Mouse (Mus musculus) testis, adult 2 months (tissue): Measurements from ENCODE around the gene Gm9821. TPM values are rescaled to one million over a fixed set of nuclear protein-coding genes. Genes with fewer than 3 reads are reported as not detected.

ENCODE experiments used
- H3K27ac ChIP-seq: fragments of 200-500 bp; 2 replicates; pipeline ENCODE4 v1.5.1; 2012; ENCODE audit warnings: low read depth, low read length; ENCODE audit not compliant: control insufficient read depth, insufficient read depth
- H3K27me3 ChIP-seq: fragments of 200-500 bp; 2 replicates; pipeline ENCODE4 v1.6.1; 2012; ENCODE audit warnings: mild to moderate bottlenecking, low read length, moderate library complexity; ENCODE audit not compliant: control insufficient read depth, insufficient read depth
- H3K36me3 ChIP-seq: fragments of 200-500 bp; 2 replicates; pipeline ENCODE4 v1.6.1; 2012; ENCODE audit warnings: mild to moderate bottlenecking, low read length; ENCODE audit not compliant: control insufficient read depth, insufficient read depth
- H3K4me1 ChIP-seq: fragments of 200-500 bp; 2 replicates; pipeline ENCODE4 v1.6.1; 2012; ENCODE audit warnings: low read length; ENCODE audit not compliant: control insufficient read depth, insufficient read depth
- H3K4me3 ChIP-seq: fragments of 200-500 bp; 2 replicates; pipeline ENCODE4 v1.5.1; 2012; ENCODE audit warnings: low read depth, mild to moderate bottlenecking, low read length, moderate library complexity, mixed read lengths; ENCODE audit not compliant: control insufficient read depth
- CTCF ChIP-seq: fragments of 200-500 bp; IDR thresholded peaks from 2 replicates; pipeline ENCODE4 v1.5.1; 2012; ENCODE audit warnings: low read depth, mild to moderate bottlenecking, inconsistent platforms, low read length, moderate library complexity; ENCODE audit not compliant: control insufficient read depth, insufficient read depth, insufficient replicate concordance
- POLR2A ChIP-seq: fragments of 200-500 bp; IDR thresholded peaks from 2 replicates; pipeline ENCODE4 v1.6.1; 2012; ENCODE audit warnings: low read depth, mild to moderate bottlenecking, inconsistent platforms, low read length, moderate library complexity; ENCODE audit not compliant: control insufficient read depth
- polyA plus RNA-seq: library from polyadenylated mRNA; depleted of rRNA; stranded (reverse); fragments of >200 nt; gene quantifications from 2 replicates; pipeline ENCODE4 v1.2.3, GENCODE M21; 2012

The Gm9821 gene
- polyA plus RNA-seq, 1 experiment, result not detected

DNA sequence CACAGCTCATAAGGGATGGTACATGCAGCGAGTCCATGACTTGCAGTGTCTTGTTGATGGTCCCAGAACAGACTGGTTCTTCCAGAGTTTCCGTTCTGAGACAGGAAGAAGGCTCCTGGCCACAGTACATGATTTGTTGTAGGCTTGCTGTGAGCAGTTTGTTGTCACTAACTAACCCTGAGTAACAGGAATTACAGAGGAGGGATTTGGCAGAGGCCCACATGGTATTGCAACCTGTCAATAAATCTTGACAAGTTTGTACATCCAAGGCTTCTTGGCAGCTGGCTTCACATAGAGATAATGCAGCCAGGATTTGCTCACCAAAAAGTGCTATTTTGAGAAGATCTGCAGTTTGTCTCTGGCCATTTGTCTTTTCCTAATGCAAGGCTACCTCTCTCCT lies 39.4 kb upstream of the Gm9821 start:
- Histone ChIP-seq H3K4me3 (no peak overlapping the region), H3K27ac (no peak overlapping the region), H3K4me1 (no peaks in the 10 kb centered on the region), H3K27me3 (no peaks in the 10 kb centered on the region), H3K36me3 (peaks cover 2% of the 10 kb centered on the region; the same call in 1 of the 2 replicates)
- no peak for TF ChIP-seq CTCF
- TF ChIP-seq POLR2A, result no peak

- no peak overlapping the region for H3K27ac ChIP-seq
- H3K36me3 ChIP-seq, result no peaks in the 10 kb centered on the region; the same call in 1 of the 2 replicates
- no peaks in the 10 kb centered on the region for H3K4me1 ChIP-seq
- no peak for TF ChIP-seq CTCF
- TF ChIP-seq POLR2A, result no peak
- H3K27me3 ChIP-seq, result no peaks in the 10 kb centered on the region
- H3K4me3 ChIP-seq, result no peak overlapping the region
Measured at GRCm38 (mm10) chr2:91912616-91913015, 32.9 kb upstream of the Gm9821 start.

DNA sequence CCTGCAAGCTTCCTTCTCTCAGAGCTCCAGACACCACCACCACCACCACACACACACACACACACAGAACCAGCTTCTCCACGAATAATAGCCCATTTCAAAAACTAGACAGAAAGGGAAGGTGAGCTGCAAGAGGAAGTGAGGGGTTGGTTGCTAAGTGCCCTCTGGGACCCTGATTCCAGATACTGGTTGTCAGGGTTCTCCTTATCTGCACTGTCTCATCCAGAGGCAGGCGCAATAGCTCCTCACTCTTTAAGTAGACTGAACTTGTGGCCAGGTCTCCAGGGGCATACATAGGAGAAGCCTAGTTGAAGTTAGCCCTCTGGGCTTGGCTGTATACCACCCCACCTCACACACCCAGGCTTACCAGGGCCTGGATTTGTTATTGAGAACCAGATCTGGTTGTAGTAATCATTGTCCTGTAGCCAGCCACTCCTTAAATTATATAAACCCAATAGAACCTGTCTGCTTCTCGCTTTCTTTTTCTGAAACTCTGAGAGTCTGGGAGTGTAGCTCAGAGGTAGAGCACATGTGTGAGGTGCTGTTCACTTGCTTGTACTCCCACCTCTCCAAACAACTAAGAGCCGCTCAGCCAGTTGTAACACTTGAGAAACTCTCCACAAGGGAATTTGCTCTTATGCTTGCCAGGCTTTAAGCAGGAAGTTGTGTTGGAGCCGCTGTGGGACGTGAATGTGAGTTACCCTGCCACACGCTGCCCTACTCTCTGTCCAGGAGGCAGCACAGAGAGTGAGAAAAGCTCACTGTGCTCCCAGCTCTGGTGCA lies 32.0 kb upstream of the Gm9821 start:
- Histone ChIP-seq H3K4me1 (no peaks in the 10 kb centered on the region), H3K4me3 (no peak overlapping the region), H3K27ac (no peak overlapping the region), H3K36me3 (no peaks in the 10 kb centered on the region; the same call in 1 of the 2 replicates), H3K27me3 (no peaks in the 10 kb centered on the region)
- TF ChIP-seq CTCF, result no peak
- TF ChIP-seq POLR2A, result no peak

- Histone ChIP-seq H3K4me3 (no peak overlapping the region), H3K27ac (no peak overlapping the region), H3K36me3 (no peaks in the 10 kb centered on the region; the same call in 1 of the 2 replicates), H3K27me3 (no peaks in the 10 kb centered on the region), H3K4me1 (peaks cover 4% of the 10 kb centered on the region; the same call in 1 of the 2 replicates)
- TF ChIP-seq CTCF, result no peak
- no peak for TF ChIP-seq POLR2A
Measured at GRCm38 (mm10) chr2:91916346-91916977, 29.0 kb upstream of the Gm9821 start.

- Histone ChIP-seq H3K4me3 (no peak overlapping the region), H3K27me3 (no peaks in the 10 kb centered on the region), H3K4me1 (peaks cover 9% of the 10 kb centered on the region), H3K36me3 (no peaks in the 10 kb centered on the region), H3K27ac (no peak overlapping the region)
- TF ChIP-seq POLR2A (no peak), CTCF (no peak)
Measured at GRCm38 (mm10) chr2:91917096-91917495, 28.4 kb upstream of the Gm9821 start.

DNA sequence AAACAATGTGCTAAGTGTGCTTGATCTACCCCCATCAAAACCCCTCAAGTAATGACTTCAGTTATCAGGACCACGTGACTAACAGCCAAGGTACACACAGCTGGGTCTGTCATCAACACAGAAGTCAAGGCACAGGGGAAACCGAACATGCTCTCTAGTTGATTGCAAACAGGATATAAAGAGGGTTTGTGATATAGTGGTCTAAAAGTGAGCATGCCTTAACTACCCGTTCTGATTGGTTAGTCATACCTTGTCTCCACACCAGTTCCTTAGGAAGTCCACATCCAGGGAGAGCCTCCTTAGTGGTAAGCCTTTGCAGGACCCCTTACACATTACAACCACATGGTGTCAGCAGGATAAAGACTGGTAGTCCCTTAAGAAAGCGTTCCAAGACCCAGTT lies 25.4 kb upstream of the Gm9821 start:
- Histone ChIP-seq H3K27me3 (peaks cover 2% of the 10 kb centered on the region; the same call in 1 of the 2 replicates), H3K4me3 (peak overlapping the region; percentile 81), H3K27ac (no peak overlapping the region), H3K36me3 (no peaks in the 10 kb centered on the region), H3K4me1 (peaks cover 22% of the 10 kb centered on the region)
- no peak for TF ChIP-seq POLR2A

GRCm38 (mm10) chr2:91921181-91921789 lies 24.2 kb upstream of the Gm9821 start:
- Histone ChIP-seq H3K27ac (no peak overlapping the region), H3K36me3 (no peaks in the 10 kb centered on the region), H3K4me3 (peak overlapping the region; percentile 81), H3K27me3 (peaks cover 2% of the 10 kb centered on the region; the same call in 1 of the 2 replicates), H3K4me1 (peaks cover 22% of the 10 kb centered on the region)
- TF ChIP-seq POLR2A (0 out of 2 replicates have a peak, but pooled peaks have one; percentile 17), CTCF (no peak)
